Mouse (Mus musculus) neural tube, embryonic 12.5 days (tissue): ENCODE results near the gene Scyl2. TPM values are rescaled to one million over a fixed set of nuclear protein-coding genes. Genes with fewer than 3 reads are reported as not detected.

Source experiments
- ATAC-seq: fragments of 200-750 bp; cut with Nextera tagmentation; 2 replicates; pipeline ENCODE4 v1.8.0; 2017; ENCODE audit warnings: low read depth, mild to moderate bottlenecking, moderate TSS enrichment, moderate library complexity; ENCODE audit not compliant: low FRiP score
- H3K27ac ChIP-seq: fragments of 300-500 bp; sonication (generic); 2 replicates; pipeline ENCODE4 v1.5.1; 2016
- H3K27me3 ChIP-seq: fragments of 300-500 bp; sonication (generic); replicated peaks from 2 replicates; pipeline ENCODE4 v1.6.1; 2016; ENCODE audit warnings: mild to moderate bottlenecking
- H3K36me3 ChIP-seq: fragments of 300-500 bp; sonication (generic); 2 replicates; pipeline ENCODE4 v1.6.1; 2016; ENCODE audit warnings: mild to moderate bottlenecking
- H3K4me1 ChIP-seq: fragments of 300-500 bp; sonication (generic); 2 replicates; pipeline ENCODE4 v1.6.1; 2016
- H3K4me2 ChIP-seq: fragments of 300-500 bp; sonication (generic); replicated peaks from 2 replicates; pipeline ENCODE4 v1.6.1; 2016; ENCODE audit warnings: mild to moderate bottlenecking
- H3K4me3 ChIP-seq: fragments of 300-500 bp; sonication (generic); 2 replicates; pipeline ENCODE4 v1.5.1; 2016
- H3K9ac ChIP-seq: fragments of 300-500 bp; sonication (generic); 2 replicates; pipeline ENCODE4 v1.6.1; 2016; ENCODE audit warnings: mild to moderate bottlenecking
- H3K9me3 ChIP-seq: fragments of 300-500 bp; sonication (generic); 2 replicates; pipeline ENCODE4 v1.6.1; 2016; ENCODE audit warnings: mild to moderate bottlenecking
- WGBS: fragments of 180-500 bp; shearing (Covaris S2); methylation state at CpG from one replicate; pipeline ENCODE4 v1.1.7; 2016; 5-methylcytosine and 5-hydroxymethylcytosine counted together
- polyA plus RNA-seq: library from polyadenylated mRNA; unstranded; fragments of >200 nt; fragmentation: Nextera tagmentation; extraction: Ambion mirVana; gene quantifications from 2 replicates; pipeline ENCODE4 v1.2.1, GENCODE M21; 2016

The Scyl2 gene
- 11.1 and 11.3 TPM in 2 replicates for polyA plus RNA-seq

DNA sequence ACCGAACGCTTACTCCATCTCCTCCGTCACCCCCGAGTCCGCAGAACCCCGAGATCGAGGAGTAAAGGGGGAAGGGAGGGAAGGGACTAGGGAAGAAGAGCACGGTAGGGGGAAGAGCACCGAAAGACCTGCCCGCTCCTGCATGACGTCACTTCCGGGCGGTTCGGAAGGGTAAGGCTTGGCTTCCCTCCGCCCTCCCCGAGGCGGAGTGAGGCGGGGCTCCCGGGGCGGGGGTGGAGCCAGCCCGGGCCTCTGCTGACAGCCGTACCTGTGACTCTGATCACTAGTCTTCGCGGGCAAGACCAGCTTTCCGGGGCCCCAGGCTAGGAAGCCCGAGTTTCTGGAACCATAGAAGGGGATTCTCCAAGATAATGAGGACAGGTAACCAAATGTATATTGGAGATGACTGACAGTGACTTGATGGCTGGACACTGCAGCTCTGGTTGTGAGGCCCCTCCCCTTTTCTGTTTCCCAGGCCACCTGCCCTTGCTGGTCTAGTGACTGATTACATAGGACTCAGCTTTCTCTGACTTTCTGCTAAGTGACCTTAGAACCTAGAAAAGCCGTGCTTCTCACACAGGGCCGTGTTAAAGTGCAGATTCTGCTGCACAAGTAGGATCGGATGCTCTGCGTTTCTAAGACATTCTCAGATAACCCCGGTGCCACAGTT lies at the start of gene Scyl2:
Gene Scyl2 (minus strand): TSS at position 147 of the 670 bp plus-strand sequence.
- H3K36me3 ChIP-seq: 0 out of 2 replicates have a peak, but pooled peaks cover 2% of the 10 kb centered on the region
- H3K9me3 ChIP-seq: no peaks in the 10 kb centered on the region
- no peaks in the 10 kb centered on the region for H3K27me3 ChIP-seq
- H3K4me1 ChIP-seq: peaks cover 6% of the 10 kb centered on the region
- peak within 1 kb of the TSS; percentile 69 for H3K4me2 ChIP-seq
- WGBS: 5% methylated on average over 31 of the region's 31 CpGs
- H3K9ac ChIP-seq: peak within 1 kb of the TSS; percentile 87
- H3K27ac ChIP-seq: no peak within 1 kb of the TSS; the same call in 1 of the 2 replicates
- H3K4me3 ChIP-seq: peak within 1 kb of the TSS; percentile 83
- peak; percentile 98 for ATAC-seq

DNA sequence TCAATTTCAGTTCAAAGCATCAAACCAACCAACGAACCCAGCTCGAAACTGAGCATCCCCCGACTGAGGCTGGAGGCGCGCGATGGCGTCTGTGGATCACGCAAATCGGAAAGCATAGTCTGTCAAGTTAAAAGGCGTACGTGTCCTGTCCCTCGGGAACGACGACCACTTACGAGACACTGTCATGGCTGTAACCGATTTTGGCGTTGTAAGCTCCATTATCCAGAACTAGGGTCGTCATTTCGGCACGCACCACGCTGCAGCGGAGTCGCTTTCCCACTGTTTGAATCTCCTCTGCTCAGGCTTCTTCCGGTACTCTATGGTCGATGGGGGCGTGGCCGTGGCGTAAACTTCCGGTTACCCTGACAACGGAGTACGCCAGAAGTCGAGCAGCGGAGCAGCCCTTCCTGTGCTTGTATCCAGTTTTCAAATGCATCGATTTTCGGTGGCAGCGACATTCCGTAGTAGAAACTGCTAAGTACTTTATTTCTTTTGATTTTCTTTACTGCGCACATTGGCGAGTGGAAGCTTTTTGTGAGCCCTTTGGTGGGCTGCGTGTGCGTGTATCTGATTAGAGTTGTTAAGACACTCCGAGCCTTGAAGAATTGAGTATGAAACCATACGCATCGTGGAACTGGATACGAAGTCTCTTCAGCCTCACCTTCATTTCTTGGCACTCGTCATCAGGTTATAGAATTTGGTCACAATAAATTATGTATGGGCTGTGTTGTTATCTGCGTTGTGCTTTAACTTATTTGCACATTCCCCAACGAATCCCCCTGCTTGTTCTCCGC lies 46.1 kb upstream of the Scyl2 start, which contains the start of gene Actr6:
Gene Actr6 (minus strand): TSS at position 295 of the 794 bp plus-strand sequence.
- H3K4me2 ChIP-seq: peak within 1 kb of the TSS; percentile 79
- 2% methylated on average over 49 of the region's 49 CpGs for WGBS
- no peak within 1 kb of the TSS for H3K27ac ChIP-seq

DNA sequence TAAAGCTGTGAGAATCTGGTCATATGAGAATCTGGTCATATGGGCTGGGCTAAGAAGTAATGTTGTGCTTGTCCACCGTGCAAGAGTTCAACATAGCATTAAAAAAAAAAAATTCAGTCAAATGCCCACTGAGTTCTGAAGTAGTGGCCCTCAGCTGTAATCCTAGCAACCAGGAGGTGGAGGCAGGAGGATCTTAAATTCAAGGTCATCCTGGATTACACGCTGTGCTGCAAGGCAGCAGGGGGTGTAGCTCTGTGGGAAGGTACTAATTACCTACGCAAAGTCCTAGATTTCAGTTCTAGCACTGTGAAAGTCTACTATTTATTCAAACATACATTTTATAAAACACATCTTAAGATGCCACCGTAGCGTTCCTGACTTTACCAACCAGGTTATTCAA lies 45.3 kb upstream of the Scyl2 start:
- peak overlapping the region; percentile 79 for H3K4me2 ChIP-seq
- H3K27ac ChIP-seq: no peak overlapping the region
- peak overlapping the region; percentile 52 for H3K9ac ChIP-seq
- peaks cover 6% of the 10 kb centered on the region; the same call in 1 of the 2 replicates for H3K36me3 ChIP-seq
- no peaks in the 10 kb centered on the region for H3K9me3 ChIP-seq
- H3K4me3 ChIP-seq: peak overlapping the region; percentile 60
- peaks cover 14% of the 10 kb centered on the region for H3K4me1 ChIP-seq
- H3K27me3 ChIP-seq: no peaks in the 10 kb centered on the region
- WGBS: 16% methylated on average over 5 of the region's 5 CpGs
- peak; percentile 26; the same call in 1 of the 2 replicates for ATAC-seq

More for the DNA sequence above, 46.1 kb upstream of the Scyl2 start, which contains the start of gene Actr6:
- H3K4me3 ChIP-seq: peak within 1 kb of the TSS; percentile 60
- H3K9me3 ChIP-seq: no peaks in the 10 kb centered on the region
- H3K9ac ChIP-seq: peak within 1 kb of the TSS; percentile 52
- H3K4me1 ChIP-seq: peaks cover 14% of the 10 kb centered on the region
- H3K36me3 ChIP-seq: peaks cover under 1% of the 10 kb centered on the region; the same call in 1 of the 2 replicates
- ATAC-seq: peak; percentile 98
- H3K27me3 ChIP-seq: no peaks in the 10 kb centered on the region

DNA sequence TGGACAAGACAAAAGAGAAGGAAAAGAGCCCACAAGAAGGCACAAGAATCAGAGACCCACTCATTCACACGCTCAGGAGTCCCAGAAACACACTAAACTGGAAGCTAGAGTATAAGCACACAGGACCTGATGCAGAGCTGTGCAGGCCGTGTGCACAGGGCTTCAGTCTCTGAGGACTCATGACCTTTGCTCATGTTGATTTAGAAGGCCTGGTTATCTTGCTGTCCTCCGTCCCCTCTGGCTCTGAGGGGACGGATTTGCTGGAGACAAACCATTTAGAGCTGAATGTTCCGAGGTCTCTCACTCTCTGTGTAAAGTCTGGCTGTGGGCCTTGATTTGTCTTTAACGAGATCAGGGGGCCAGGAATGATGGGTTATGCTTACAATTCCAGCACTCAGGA lies 44.3 kb upstream of the Scyl2 start:
- Histone ChIP-seq H3K4me1 (peaks cover 14% of the 10 kb centered on the region), H3K27me3 (no peaks in the 10 kb centered on the region), H3K4me2 (no peak overlapping the region), H3K9ac (no peak overlapping the region), H3K4me3 (no peak overlapping the region), H3K27ac (no peak overlapping the region), H3K36me3 (peaks cover 14% of the 10 kb centered on the region; the same call in 1 of the 2 replicates), H3K9me3 (no peaks in the 10 kb centered on the region)
- WGBS: 92% methylated on average over 6 of the region's 6 CpGs
- ATAC-seq: no peak

DNA sequence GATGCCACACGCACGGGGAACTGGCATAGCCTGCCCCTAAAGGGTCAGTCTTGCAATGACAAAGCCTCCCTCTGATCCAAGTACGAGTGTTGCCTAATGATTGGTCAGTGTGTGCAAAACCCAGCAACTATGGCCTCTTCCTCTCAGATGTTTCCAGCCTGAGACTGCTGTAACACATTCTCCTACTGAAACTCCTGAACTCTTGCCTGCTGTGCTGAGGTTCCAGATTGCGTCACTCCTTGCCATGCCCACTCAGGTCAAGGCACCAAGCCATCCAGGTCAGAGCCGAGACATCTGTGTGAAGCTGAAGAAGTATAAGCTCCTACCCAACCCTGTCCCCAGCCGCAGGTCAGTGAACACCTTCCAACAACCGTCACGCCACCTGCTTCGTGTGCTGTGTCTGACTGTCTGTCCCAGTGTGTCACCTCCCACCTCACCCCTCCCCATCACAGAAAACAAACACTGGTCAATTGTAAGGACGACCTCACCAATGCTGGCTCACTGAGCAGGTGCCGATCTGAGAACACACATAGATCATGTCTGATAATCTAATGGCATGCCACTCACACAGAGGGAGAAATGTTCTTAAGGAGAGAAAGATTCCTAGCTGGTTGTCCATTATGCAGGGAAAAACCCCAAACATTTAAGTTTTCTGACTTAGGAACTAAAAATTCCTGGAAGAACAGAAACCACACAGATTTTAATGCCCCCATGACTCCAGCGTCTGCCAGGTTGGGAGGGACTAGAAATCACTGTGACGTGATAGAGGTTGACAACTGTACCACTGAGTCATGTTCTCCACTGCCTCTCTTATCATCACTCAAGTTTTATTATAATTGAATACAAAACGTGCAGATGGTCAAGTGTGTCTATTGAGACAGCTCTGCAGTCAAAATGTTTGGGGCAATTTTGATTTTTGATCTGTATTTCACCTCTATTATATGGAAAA lies 36.4 kb upstream of the Scyl2 start:
- Histone ChIP-seq H3K9me3 (no peaks in the 10 kb centered on the region), H3K36me3 (peaks cover 41% of the 10 kb centered on the region), H3K27me3 (no peaks in the 10 kb centered on the region), H3K27ac (no peak overlapping the region), H3K4me3 (no peak overlapping the region), H3K4me1 (no peaks in the 10 kb centered on the region), H3K4me2 (no peak overlapping the region), H3K9ac (no peak overlapping the region)
- 93% methylated on average over 14 of the region's 14 CpGs for WGBS
- ATAC-seq: no peak

DNA sequence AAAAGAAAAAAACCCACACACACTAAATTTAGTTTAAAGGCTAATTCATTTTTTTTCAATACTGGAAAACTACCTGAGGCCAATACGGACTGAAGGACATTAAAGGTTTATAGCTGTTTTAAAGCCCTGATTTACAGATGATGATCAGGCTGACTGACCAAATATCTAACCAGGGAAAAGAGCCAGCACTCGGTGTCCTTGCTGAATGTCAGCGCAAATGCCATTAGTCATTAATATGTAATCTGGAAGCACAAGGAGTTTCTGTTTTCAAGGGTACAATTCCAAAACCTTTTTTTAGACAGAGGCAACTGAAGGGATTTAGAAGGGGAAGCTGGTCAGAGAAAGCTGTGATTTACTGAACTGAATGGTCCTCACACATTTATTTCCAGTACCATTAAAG lies 34.7 kb upstream of the Scyl2 start:
- peaks cover 34% of the 10 kb centered on the region for H3K36me3 ChIP-seq
- no peaks in the 10 kb centered on the region for H3K4me1 ChIP-seq
- no peak for ATAC-seq
- H3K9me3 ChIP-seq: no peaks in the 10 kb centered on the region
- no peak overlapping the region for H3K4me3 ChIP-seq
- H3K27ac ChIP-seq: no peak overlapping the region
- no peak overlapping the region for H3K9ac ChIP-seq
- no peaks in the 10 kb centered on the region for H3K27me3 ChIP-seq
- H3K4me2 ChIP-seq: no peak overlapping the region
- 93% methylated on average over 3 of the region's 3 CpGs for WGBS

DNA sequence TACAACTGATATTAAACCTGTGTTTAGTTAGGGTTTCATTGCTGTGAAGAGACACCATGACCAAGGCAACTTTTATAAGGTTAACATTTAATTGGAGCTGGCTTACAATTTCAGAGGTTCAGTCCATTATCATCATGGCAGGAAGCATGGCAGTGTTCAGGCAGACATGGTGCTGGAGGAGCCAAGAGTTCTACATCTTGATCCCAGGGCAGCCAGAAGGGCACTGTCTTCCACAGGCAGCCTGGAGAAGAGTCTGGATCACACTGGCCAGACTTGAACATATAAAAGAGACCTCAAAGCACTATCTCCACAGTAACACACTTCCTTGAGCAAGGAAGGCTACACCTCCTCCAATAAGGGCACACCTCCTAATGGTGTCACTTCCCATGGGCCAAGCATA lies 34.2 kb upstream of the Scyl2 start:
- Histone ChIP-seq H3K4me3 (no peak overlapping the region), H3K9me3 (no peaks in the 10 kb centered on the region), H3K4me1 (no peaks in the 10 kb centered on the region), H3K27me3 (no peaks in the 10 kb centered on the region), H3K27ac (no peak overlapping the region), H3K4me2 (no peak overlapping the region), H3K36me3 (peaks cover 36% of the 10 kb centered on the region), H3K9ac (no peak overlapping the region)
- ATAC-seq: no peak

DNA sequence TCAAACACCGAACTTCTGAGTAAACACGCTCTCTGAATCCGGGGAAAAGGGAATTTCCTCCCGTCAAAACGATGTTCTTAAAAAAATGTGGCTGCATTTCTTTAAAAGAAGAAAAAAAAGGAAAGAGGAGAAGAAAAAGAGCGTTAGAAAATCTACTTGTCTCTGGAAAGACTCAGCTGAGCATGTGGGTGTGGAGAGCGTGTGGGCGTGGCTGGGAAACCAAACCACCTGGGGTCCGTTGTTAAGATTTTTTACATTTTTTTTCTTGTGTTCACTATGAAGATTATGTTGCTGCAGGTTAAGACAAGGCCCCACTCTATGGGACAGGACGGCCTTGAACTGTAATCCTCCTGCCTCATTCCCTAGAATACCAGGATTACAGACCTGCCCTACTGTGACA lies 28.8 kb upstream of the Scyl2 start:
- ATAC-seq: no peak
- Histone ChIP-seq H3K9ac (no peak overlapping the region), H3K4me1 (no peaks in the 10 kb centered on the region), H3K9me3 (no peaks in the 10 kb centered on the region), H3K4me2 (no peak overlapping the region), H3K27ac (no peak overlapping the region), H3K36me3 (peaks cover 46% of the 10 kb centered on the region), H3K4me3 (no peak overlapping the region), H3K27me3 (no peaks in the 10 kb centered on the region)
- WGBS: 93% methylated on average over 10 of the region's 10 CpGs

DNA sequence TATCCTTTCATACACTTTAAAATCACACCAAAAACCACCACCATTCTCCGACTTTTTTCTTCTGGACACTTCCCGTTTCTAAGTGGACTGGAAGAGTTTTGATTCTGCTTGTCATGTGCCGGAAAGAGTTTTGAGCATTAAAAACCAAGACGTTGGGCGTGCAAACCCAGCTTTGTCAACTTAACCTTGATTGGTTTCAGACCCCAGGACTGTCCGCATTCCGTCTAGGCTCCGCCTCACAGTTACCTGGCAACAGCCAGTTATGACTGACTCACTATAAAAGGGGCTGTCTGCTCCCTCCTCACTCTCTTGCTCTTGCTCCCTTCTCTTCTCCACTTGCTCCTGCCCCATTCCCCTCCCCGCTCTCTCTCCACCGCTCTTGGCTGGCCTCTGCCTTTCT lies 22.6 kb upstream of the Scyl2 start:
- H3K9me3 ChIP-seq: no peaks in the 10 kb centered on the region
- H3K4me3 ChIP-seq: no peak overlapping the region
- 0 out of 2 replicates have a peak, but pooled peaks cover 3% of the 10 kb centered on the region for H3K4me1 ChIP-seq
- H3K27ac ChIP-seq: no peak overlapping the region
- H3K9ac ChIP-seq: no peak overlapping the region
- 0 out of 2 replicates have a peak overlapping the region, but pooled peaks have one; percentile 16 for H3K4me2 ChIP-seq
- H3K27me3 ChIP-seq: no peaks in the 10 kb centered on the region
- H3K36me3 ChIP-seq: peaks cover 22% of the 10 kb centered on the region
- 38% methylated on average over 10 of the region's 10 CpGs for WGBS
- no peak for ATAC-seq

DNA sequence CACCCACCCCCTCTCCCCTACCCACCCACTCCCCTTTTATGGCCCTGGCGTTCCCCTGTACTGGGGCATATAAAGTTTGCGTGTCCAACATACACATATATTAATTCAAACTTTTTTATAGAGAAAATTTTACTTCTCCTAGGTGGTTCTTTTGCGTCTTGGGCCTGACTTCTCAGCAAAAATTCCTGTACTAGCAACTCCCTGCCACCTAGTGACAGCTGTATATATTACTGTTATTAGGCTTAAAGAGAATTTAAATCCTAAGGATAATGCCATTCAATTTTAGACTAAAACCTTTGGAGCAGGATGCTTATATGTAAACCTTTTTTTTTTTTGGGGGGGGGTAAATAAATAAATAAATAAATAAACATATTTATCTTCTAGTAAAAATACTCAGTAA lies 21.3 kb upstream of the Scyl2 start:
- Histone ChIP-seq H3K4me2 (no peak overlapping the region), H3K4me1 (0 out of 2 replicates have a peak, but pooled peaks cover 3% of the 10 kb centered on the region), H3K27ac (no peak overlapping the region), H3K9ac (no peak overlapping the region), H3K27me3 (no peaks in the 10 kb centered on the region), H3K36me3 (peaks cover 10% of the 10 kb centered on the region), H3K9me3 (no peaks in the 10 kb centered on the region), H3K4me3 (no peak overlapping the region)
- 85% methylated on average over 3 of the region's 3 CpGs for WGBS
- no peak for ATAC-seq

DNA sequence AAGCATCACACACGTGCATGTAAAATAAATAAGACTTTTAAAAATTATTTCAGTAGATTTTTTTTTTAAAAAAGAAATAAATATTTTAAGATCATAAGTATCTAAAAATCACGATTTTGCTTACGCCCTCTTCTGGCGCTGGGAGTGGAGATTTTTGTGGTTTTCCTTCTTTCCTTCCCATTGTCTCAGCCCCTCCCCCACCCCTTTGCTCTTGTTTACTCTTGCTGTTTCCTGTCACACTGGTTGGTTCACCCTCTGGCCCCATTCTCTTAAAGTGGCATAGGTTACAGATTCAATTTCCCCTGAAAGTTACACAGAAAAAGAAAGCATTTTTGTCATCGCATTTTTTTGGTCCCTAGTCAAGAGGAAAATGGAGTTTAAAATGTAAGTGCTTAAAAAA lies 17.0 kb upstream of the Scyl2 start:
- H3K4me3 ChIP-seq: no peak overlapping the region
- no peaks in the 10 kb centered on the region for H3K4me1 ChIP-seq
- no peak overlapping the region for H3K4me2 ChIP-seq
- no peaks in the 10 kb centered on the region for H3K36me3 ChIP-seq
- WGBS: 58% methylated on average over 5 of the region's 5 CpGs
- H3K9ac ChIP-seq: no peak overlapping the region
- no peak overlapping the region for H3K27ac ChIP-seq
- H3K9me3 ChIP-seq: no peaks in the 10 kb centered on the region
- H3K27me3 ChIP-seq: no peaks in the 10 kb centered on the region
- no peak for ATAC-seq
